Mouse (Mus musculus) G1E (cell line): ENCODE results near the gene Plpp2. TPM values are rescaled to one million over a fixed set of nuclear protein-coding genes. Genes with fewer than 3 reads are reported as not detected.

ENCODE experiments used
- ATAC-seq: 2 replicates; pipeline ENCODE4 v1.8.0; 2016; ENCODE audit warnings: mild to moderate bottlenecking; ENCODE audit not compliant: insufficient number of reproducible peaks, poor library complexity, low FRiP score, severe bottlenecking; ENCODE audit errors: extremely low read depth
- DNase-seq: peaks from one replicate; pipeline ENCODE4 v3.0.0; 2012; ENCODE audit warnings: low spot score
- H3K27me3 ChIP-seq: 2 replicates; pipeline ENCODE4 v1.6.1; 2012; ENCODE audit warnings: mild to moderate bottlenecking, low read length, inconsistent platforms; ENCODE audit not compliant: insufficient read depth
- H3K36me3 ChIP-seq: replicated peaks from 2 replicates; pipeline ENCODE3; 2012; ENCODE audit warnings: mild to moderate bottlenecking, inconsistent platforms
- H3K4me1 ChIP-seq: 2 replicates; pipeline ENCODE4 v1.6.1; 2012; ENCODE audit warnings: low read depth, low read length, inconsistent platforms, mixed read lengths; ENCODE audit not compliant: insufficient read depth
- H3K4me3 ChIP-seq: 2 replicates; pipeline ENCODE4 v1.5.1; 2012; ENCODE audit warnings: low read depth, mild to moderate bottlenecking, inconsistent platforms, low read length, moderate library complexity, mixed read lengths
- H3K9me3 ChIP-seq: replicated peaks from 2 replicates; pipeline ENCODE4 v1.6.1; 2012; ENCODE audit warnings: inconsistent platforms
- CTCF ChIP-seq: IDR thresholded peaks from 2 replicates; pipeline ENCODE4 v1.5.1; 2012; ENCODE audit warnings: low read depth, low read length, inconsistent platforms, mixed read lengths
- GATA1 ChIP-seq: IDR thresholded peaks from 2 replicates; pipeline ENCODE4 v1.6.1; 2012; ENCODE audit warnings: borderline replicate concordance, low read length, inconsistent platforms, mixed read lengths
- GATA2 ChIP-seq: IDR thresholded peaks from 2 replicates; pipeline ENCODE4 v1.6.1; 2012; ENCODE audit warnings: low read depth, low read length, inconsistent platforms, borderline replicate concordance
- POLR2AphosphoS5 ChIP-seq: IDR thresholded peaks from 2 replicates; pipeline ENCODE4 v1.6.1; 2012; ENCODE audit warnings: low read depth, low read length, inconsistent platforms; ENCODE audit not compliant: insufficient replicate concordance
- TAL1 ChIP-seq: conservative IDR thresholded peaks from 2 replicates; pipeline ENCODE4 v1.6.1; 2012; ENCODE audit warnings: low read depth, low read length, inconsistent platforms, mixed read lengths
- polyA plus RNA-seq: library from polyadenylated mRNA; stranded (reverse); fragments of >175 nt; gene quantifications from 2 replicates; pipeline ENCODE4 v1.2.3, GENCODE M21; 2012
- total RNA-seq, 2 experiments: library from RNA; stranded (forward) in 1 of 2; stranded (reverse) in 1 of 2; fragments of 200-1000 nt in 1 of 2; fragments of >200 nt in 1 of 2; fragmentation: Nextera tagmentation in 1 of 2; gene quantifications; 2 replicates each; pipeline ENCODE4 v1.2.3; 2014 to 2017

Plpp2 gene
- total and polyA plus RNA-seq, 3 experiments: 0.21 TPM; not detected in 2

GRCm38 (mm10) chr10:79525456-79526325 is 7.9 kb downstream of the Plpp2 start:
- H3K4me1 ChIP-seq: no peaks in the 10 kb centered on the region
- TF ChIP-seq TAL1 (no peak), GATA1 (no peak), GATA2 (no peak), CTCF (no peak)

DNA sequence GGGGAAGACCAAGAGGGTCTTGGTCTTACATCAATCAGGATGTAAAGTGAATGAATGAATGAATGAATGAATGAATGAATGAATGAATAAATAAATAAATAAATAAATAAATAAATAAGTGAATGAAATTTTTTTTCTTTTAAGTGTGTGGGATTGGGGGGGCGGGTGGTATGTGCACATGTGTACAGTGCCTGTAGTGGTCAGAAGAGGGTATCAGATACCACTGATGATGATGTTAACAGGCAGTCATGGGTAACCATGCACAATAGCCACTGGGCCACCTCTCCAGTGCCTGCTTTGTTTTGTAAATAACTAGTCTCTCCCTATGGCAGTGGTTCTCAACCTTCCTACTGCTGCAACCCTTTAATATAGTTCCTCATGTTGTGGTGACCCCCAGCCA is 9.2 kb downstream of the Plpp2 start:
- Histone ChIP-seq H3K36me3 (no peaks in the 10 kb centered on the region), H3K27me3 (no peaks in the 10 kb centered on the region; the same call in 1 of the 2 replicates), H3K9me3 (no peaks in the 10 kb centered on the region), H3K4me3 (no peak overlapping the region), H3K4me1 (no peaks in the 10 kb centered on the region)
- TF ChIP-seq GATA2 (no peak), CTCF (no peak), POLR2AphosphoS5 (no peak), GATA1 (no peak), TAL1 (no peak)
- no peak for DNase-seq
- ATAC-seq: no peak

More at GRCm38 (mm10) chr10:79525456-79526325, 7.9 kb downstream of the Plpp2 start:
- Histone ChIP-seq H3K27me3 (no peaks in the 10 kb centered on the region; the same call in 1 of the 2 replicates), H3K4me3 (no peak overlapping the region), H3K9me3 (no peaks in the 10 kb centered on the region), H3K36me3 (no peaks in the 10 kb centered on the region)
- DNase-seq: no peak
- ATAC-seq: no peak

DNA sequence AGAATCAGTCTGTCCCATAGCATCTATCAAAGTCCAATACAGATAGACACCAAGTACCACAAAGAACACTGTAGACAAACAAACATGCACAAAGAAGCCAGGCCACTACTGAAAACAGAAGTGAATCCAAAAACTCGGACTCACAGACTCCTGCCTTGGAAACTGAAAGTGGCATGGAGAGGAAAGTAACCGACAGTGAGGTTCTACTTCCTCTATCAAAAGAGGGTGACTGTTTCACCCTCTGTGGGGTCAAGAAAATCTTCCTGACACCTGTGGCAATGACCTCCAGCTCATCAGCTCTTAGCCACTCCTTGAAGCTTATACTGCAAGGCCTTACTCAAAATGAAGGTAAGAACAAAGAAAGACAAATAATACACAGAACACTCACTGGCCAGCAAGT is 26.9 kb downstream of the Plpp2 start:
- Histone ChIP-seq H3K27me3 (no peaks in the 10 kb centered on the region), H3K36me3 (no peaks in the 10 kb centered on the region), H3K4me3 (no peak overlapping the region), H3K9me3 (no peaks in the 10 kb centered on the region), H3K4me1 (no peaks in the 10 kb centered on the region)
- DNase-seq (no peak), ATAC-seq (no peak)
- no peak for TF ChIP-seq CTCF
- no peak for TF ChIP-seq GATA1
- no peak for TF ChIP-seq GATA2
- TF ChIP-seq TAL1: no peak
- TF ChIP-seq POLR2AphosphoS5: no peak

- ATAC-seq: no peak
Observed at GRCm38 (mm10) chr10:79502830-79503644, 30.6 kb downstream of the Plpp2 start.

GRCm38 (mm10) chr10:79496701-79497288 is 36.8 kb downstream of the Plpp2 start:
- TF ChIP-seq GATA1: no peak
- TF ChIP-seq GATA2: no peak
- no peak for TF ChIP-seq TAL1
- TF ChIP-seq CTCF: no peak
- no peak for TF ChIP-seq POLR2AphosphoS5
- Histone ChIP-seq H3K4me3 (no peak overlapping the region), H3K27me3 (no peaks in the 10 kb centered on the region), H3K9me3 (no peaks in the 10 kb centered on the region), H3K36me3 (no peaks in the 10 kb centered on the region), H3K4me1 (no peaks in the 10 kb centered on the region)
- no peak for DNase-seq
- ATAC-seq: no peak

More at GRCm38 (mm10) chr10:79502830-79503644, 30.6 kb downstream of the Plpp2 start:
- Histone ChIP-seq H3K4me3 (no peak overlapping the region), H3K36me3 (no peaks in the 10 kb centered on the region), H3K4me1 (no peaks in the 10 kb centered on the region), H3K9me3 (no peaks in the 10 kb centered on the region), H3K27me3 (no peaks in the 10 kb centered on the region)
- no peak for TF ChIP-seq POLR2AphosphoS5
- TF ChIP-seq TAL1: no peak
- TF ChIP-seq GATA2: no peak
- TF ChIP-seq CTCF: no peak
- TF ChIP-seq GATA1: no peak
- DNase-seq: no peak
